Mouse (Mus musculus) testis, adult 2 months (tissue): ENCODE data around the gene Ovol2. TPM values are rescaled to one million over a fixed set of nuclear protein-coding genes. Genes with fewer than 3 reads are reported as not detected.

Source experiments
- H3K27ac ChIP-seq: fragments of 200-500 bp; 2 replicates; pipeline ENCODE4 v1.5.1; 2012; ENCODE audit warnings: low read depth, low read length; ENCODE audit not compliant: control insufficient read depth, insufficient read depth
- H3K27me3 ChIP-seq: fragments of 200-500 bp; 2 replicates; pipeline ENCODE4 v1.6.1; 2012; ENCODE audit warnings: mild to moderate bottlenecking, low read length, moderate library complexity; ENCODE audit not compliant: control insufficient read depth, insufficient read depth
- H3K36me3 ChIP-seq: fragments of 200-500 bp; 2 replicates; pipeline ENCODE4 v1.6.1; 2012; ENCODE audit warnings: mild to moderate bottlenecking, low read length; ENCODE audit not compliant: control insufficient read depth, insufficient read depth
- H3K4me1 ChIP-seq: fragments of 200-500 bp; 2 replicates; pipeline ENCODE4 v1.6.1; 2012; ENCODE audit warnings: low read length; ENCODE audit not compliant: control insufficient read depth, insufficient read depth
- H3K4me3 ChIP-seq: fragments of 200-500 bp; 2 replicates; pipeline ENCODE4 v1.5.1; 2012; ENCODE audit warnings: low read depth, mild to moderate bottlenecking, low read length, moderate library complexity, mixed read lengths; ENCODE audit not compliant: control insufficient read depth
- CTCF ChIP-seq: fragments of 200-500 bp; IDR thresholded peaks from 2 replicates; pipeline ENCODE4 v1.5.1; 2012; ENCODE audit warnings: low read depth, mild to moderate bottlenecking, inconsistent platforms, low read length, moderate library complexity; ENCODE audit not compliant: control insufficient read depth, insufficient read depth, insufficient replicate concordance
- POLR2A ChIP-seq: fragments of 200-500 bp; IDR thresholded peaks from 2 replicates; pipeline ENCODE4 v1.6.1; 2012; ENCODE audit warnings: low read depth, mild to moderate bottlenecking, inconsistent platforms, low read length, moderate library complexity; ENCODE audit not compliant: control insufficient read depth
- polyA plus RNA-seq: library from polyadenylated mRNA; depleted of rRNA; stranded (reverse); fragments of >200 nt; gene quantifications from 2 replicates; pipeline ENCODE4 v1.2.3, GENCODE M21; 2012; rRNA removed

Gene Ovol2
- polyA plus RNA-seq, 1 experiment: 62.9 TPM

- no peak for TF ChIP-seq CTCF
- no peak for TF ChIP-seq POLR2A
- no peaks in the 10 kb centered on the region; the same call in 1 of the 2 replicates for H3K4me1 ChIP-seq
- no peaks in the 10 kb centered on the region for H3K27me3 ChIP-seq
- no peak overlapping the region for H3K4me3 ChIP-seq
- H3K27ac ChIP-seq: no peak overlapping the region
- H3K36me3 ChIP-seq: no peaks in the 10 kb centered on the region
These were observed 64.3 kb downstream of the Ovol2 start for GRCm38 (mm10) chr2:144267731-144268015.

GRCm38 (mm10) chr2:144267004-144267730 is 64.8 kb downstream of the Ovol2 start:
- H3K27ac ChIP-seq: no peak overlapping the region
- H3K4me1 ChIP-seq: no peaks in the 10 kb centered on the region; the same call in 1 of the 2 replicates
- TF ChIP-seq CTCF: no peak
- TF ChIP-seq POLR2A: no peak
- no peaks in the 10 kb centered on the region for H3K36me3 ChIP-seq
- H3K4me3 ChIP-seq: no peak overlapping the region
- H3K27me3 ChIP-seq: no peaks in the 10 kb centered on the region

- Histone ChIP-seq H3K4me3 (no peak overlapping the region), H3K27ac (no peak overlapping the region), H3K4me1 (no peaks in the 10 kb centered on the region; the same call in 1 of the 2 replicates), H3K36me3 (no peaks in the 10 kb centered on the region), H3K27me3 (no peaks in the 10 kb centered on the region)
- no peak for TF ChIP-seq POLR2A
These were observed 65.8 kb downstream of the Ovol2 start for GRCm38 (mm10) chr2:144265916-144266683.

GRCm38 (mm10) chr2:144265120-144265488 is 66.8 kb downstream of the Ovol2 start:
- H3K36me3 ChIP-seq: no peaks in the 10 kb centered on the region
- H3K27me3 ChIP-seq: no peaks in the 10 kb centered on the region
- H3K4me1 ChIP-seq: no peaks in the 10 kb centered on the region; the same call in 1 of the 2 replicates
- H3K4me3 ChIP-seq: no peak overlapping the region
- TF ChIP-seq CTCF: no peak
- TF ChIP-seq POLR2A: no peak
- H3K27ac ChIP-seq: no peak overlapping the region

- Histone ChIP-seq H3K4me3 (no peak overlapping the region), H3K27ac (no peak overlapping the region), H3K27me3 (no peaks in the 10 kb centered on the region), H3K36me3 (no peaks in the 10 kb centered on the region), H3K4me1 (no peaks in the 10 kb centered on the region; the same call in 1 of the 2 replicates)
- no peak for TF ChIP-seq CTCF
These were observed 67.4 kb downstream of the Ovol2 start for GRCm38 (mm10) chr2:144264398-144265119.

GRCm38 (mm10) chr2:144262837-144263236 is 69.1 kb downstream of the Ovol2 start:
- Histone ChIP-seq H3K36me3 (no peaks in the 10 kb centered on the region), H3K27me3 (no peaks in the 10 kb centered on the region), H3K27ac (no peak overlapping the region), H3K4me1 (no peaks in the 10 kb centered on the region), H3K4me3 (no peak overlapping the region)
- TF ChIP-seq CTCF: no peak
- no peak for TF ChIP-seq POLR2A

Other genes with a start within 250 kb of the Ovol2 start
- gene Mgme1, start 61.5 kb downstream of the Ovol2 start, polyA plus RNA-seq: 2.5 and 2.8 TPM in 2 replicates
- gene Snx5, start 61.2 kb downstream of the Ovol2 start, polyA plus RNA-seq: 12.9 and 13.3 TPM in 2 replicates
- gene Kat14, start 36.8 kb upstream of the Ovol2 start, polyA plus RNA-seq: 6.9 and 7.2 TPM in 2 replicates
- not detected in 2 replicates for gene Pet117, start 36.9 kb upstream of the Ovol2 start, polyA plus RNA-seq
- gene Dzank1, start 195.3 kb upstream of the Ovol2 start, polyA plus RNA-seq: 5.1 and 6.2 TPM in 2 replicates
- 7.4 TPM in 2 replicates for gene Polr3f, start 195.6 kb upstream of the Ovol2 start, polyA plus RNA-seq
- 2.9 and 3.1 TPM in 2 replicates for gene Rbbp9, start 218.7 kb upstream of the Ovol2 start, polyA plus RNA-seq
- 37.1 and 37.4 TPM in 2 replicates for gene Sec23b, start 224.1 kb upstream of the Ovol2 start, polyA plus RNA-seq